Mouse (Mus musculus) retina, embryonic 14.5 days (tissue): Measurements from ENCODE around the gene Colca2.

Source experiments
- DNase-seq: peaks from one replicate; pipeline ENCODE4 v3.0.0-alpha.2; 2015; ENCODE audit warnings: low spot score

The Colca2 gene

DNA sequence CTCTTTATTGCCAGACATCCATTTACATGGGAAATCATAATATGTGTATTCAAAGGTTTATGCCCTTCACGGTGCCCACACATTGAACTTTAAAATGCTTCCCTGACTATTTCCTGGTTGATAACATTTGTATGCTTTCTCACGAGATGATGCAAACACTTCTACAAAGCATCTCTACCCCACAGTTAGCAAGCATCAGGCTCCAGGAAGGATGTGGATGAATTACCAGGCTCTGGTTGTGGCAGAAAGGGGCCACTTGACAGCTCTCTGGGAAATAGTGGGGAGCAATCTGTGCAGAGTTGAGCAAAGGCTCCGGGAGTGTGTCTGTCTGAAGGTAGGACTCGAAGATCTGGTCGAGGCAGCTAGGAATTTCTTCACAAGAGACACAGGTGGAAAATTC, 6.3 kb downstream of the Colca2 start:
- no peak for DNase-seq

DNA sequence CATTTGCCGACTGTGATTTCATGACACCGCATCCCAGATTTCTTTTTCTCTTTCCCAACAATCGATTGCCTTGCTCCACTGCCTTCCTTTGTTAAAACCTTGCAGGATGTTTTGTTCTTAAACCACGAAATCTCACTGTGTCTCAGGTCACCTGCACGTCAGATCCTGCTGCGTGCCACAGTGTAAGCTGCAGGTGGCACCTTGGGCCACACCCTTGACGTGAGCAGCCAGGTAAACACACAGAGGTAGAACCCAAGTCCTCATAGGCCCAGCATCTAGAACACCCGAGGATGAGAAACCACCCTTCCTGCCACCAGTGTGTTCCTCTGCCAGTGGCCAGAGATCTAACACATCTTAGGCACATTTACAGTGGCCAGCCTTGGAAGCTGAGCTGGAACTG, 7.3 kb downstream of the Colca2 start:
- no peak for DNase-seq

DNA sequence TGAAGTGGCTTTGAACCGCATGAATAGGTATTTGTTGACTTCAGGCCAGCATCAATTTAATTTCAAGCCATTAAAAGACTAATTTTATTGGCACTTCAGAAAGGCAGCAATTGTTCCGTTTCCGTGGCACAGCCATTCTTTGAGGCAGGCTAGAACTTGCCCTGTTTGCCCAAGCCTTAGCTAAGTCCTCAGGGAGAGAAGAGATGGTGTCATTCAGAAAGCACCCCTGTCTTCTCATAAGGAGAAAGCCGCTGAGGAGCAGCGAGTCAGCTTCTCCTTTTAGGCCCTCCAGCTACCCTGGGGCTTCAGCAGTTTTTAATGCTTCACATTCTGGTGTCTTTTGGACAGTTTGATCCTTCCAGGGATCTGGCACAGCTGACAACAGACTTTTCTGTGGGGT, 9.5 kb downstream of the Colca2 start:
- DNase-seq = no peak

DNA sequence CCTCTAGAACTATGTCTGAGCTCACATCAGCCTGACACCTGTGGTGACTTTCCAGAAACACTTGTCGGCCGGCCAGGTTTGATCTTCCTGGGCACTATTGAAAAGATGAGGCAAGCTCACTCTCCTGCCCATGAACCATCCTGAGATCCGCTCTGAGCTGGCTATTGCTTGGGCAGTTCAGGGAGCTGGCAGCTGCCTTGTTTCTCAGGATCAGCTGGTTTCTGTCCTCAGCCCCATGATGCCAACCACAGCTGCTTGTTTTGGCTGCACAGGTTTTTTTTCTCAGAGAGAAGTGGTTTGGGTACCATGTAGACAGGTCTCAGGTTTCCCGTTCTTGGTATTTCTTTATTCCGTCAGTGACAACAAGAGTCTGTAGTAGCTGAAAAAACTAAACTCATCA, 19.9 kb downstream of the Colca2 start:
- DNase-seq = no peak

DNA sequence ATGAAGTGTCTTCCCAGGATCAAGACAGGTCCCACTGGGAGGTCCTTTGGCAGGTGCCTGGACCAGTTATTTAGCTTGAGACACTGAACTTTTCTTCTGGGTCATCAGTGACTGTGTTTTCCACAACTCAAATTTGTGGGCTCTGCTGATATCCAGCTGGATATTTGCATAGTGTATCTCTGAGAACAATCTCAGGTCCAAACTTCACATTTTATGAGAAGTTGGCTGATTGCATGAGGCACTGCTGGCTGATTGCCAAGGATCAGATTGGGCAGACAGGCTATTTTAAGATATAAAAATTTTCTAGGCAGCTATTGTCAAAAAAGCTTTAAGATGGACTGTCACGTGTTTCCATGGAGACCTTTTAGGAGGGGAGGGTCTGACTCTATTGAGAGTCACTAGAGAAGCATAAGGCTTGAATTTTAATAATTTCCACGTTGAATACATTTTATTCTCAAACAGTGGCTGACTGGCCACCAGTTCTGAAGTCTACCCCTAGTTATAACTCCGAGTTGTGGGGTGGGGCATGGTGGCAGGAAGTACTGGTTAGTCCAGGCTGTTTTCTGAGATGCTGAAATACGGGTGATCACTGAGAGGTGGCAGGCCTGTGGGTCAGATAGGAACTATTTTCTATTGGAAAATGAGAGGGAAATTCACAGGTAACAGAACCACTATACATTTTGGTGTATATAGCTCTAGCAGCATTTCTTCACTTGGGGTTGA, 21.4 kb downstream of the Colca2 start:
- DNase-seq = no peak

- no peak for DNase-seq
These were observed 39.5 kb downstream of the Colca2 start for GRCm38 (mm10) chr9:51238741-51239385.

GRCm38 (mm10) chr9:51232163-51232562, 46.2 kb downstream of the Colca2 start:
- no peak for DNase-seq

GRCm38 (mm10) chr9:51230701-51231389, 47.5 kb downstream of the Colca2 start:
- DNase-seq = no peak

- no peak for DNase-seq
These were observed 52.7 kb downstream of the Colca2 start for GRCm38 (mm10) chr9:51225636-51226166.
